Mouse (Mus musculus) retina, postnatal 7 days (tissue): ENCODE measurements around the gene Kcnmb4.
A peak's percentile ranks its signal among the peaks of the same experiment; 100 is the strongest.

Experiments
- DNase-seq: peaks from one replicate; pipeline ENCODE4 v3.0.0-alpha.2; 2012; ENCODE audit warnings: low read depth, low spot score

The Kcnmb4 gene

GRCm38 (mm10) chr10:116473759-116474549, at the start of gene Kcnmb4:
TSS of gene Kcnmb4 (minus strand) at chr10:116473878.
- DNase-seq = peak; percentile 55

GRCm38 (mm10) chr10:116519588-116519987, 45.9 kb upstream of the Kcnmb4 start:
- no peak for DNase-seq

GRCm38 (mm10) chr10:116515590-116515989, 41.9 kb upstream of the Kcnmb4 start:
- DNase-seq = no peak

- DNase-seq = no peak
Measured at GRCm38 (mm10) chr10:116515158-116515557, 41.5 kb upstream of the Kcnmb4 start.

- DNase-seq = no peak
Measured at GRCm38 (mm10) chr10:116513254-116513635, 39.6 kb upstream of the Kcnmb4 start.

GRCm38 (mm10) chr10:116512521-116513253, 39.0 kb upstream of the Kcnmb4 start:
- DNase-seq = no peak

- no peak for DNase-seq
Measured at GRCm38 (mm10) chr10:116505303-116506014, 31.8 kb upstream of the Kcnmb4 start.

GRCm38 (mm10) chr10:116492768-116493167, 19.1 kb upstream of the Kcnmb4 start:
- no peak for DNase-seq

- DNase-seq = no peak
Measured at GRCm38 (mm10) chr10:116486895-116487747, 13.4 kb upstream of the Kcnmb4 start.

GRCm38 (mm10) chr10:116481917-116482316, 8.2 kb upstream of the Kcnmb4 start:
- no peak for DNase-seq

GRCm38 (mm10) chr10:116480988-116481387, 7.3 kb upstream of the Kcnmb4 start:
- DNase-seq = no peak

- DNase-seq = no peak
Measured at GRCm38 (mm10) chr10:116476559-116476958, 2.9 kb upstream of the Kcnmb4 start.

GRCm38 (mm10) chr10:116475725-116476124, 2.0 kb upstream of the Kcnmb4 start:
- DNase-seq = no peak

- DNase-seq = peak; percentile 38
Measured at GRCm38 (mm10) chr10:116473071-116473758, 463 bp downstream of the Kcnmb4 start.

GRCm38 (mm10) chr10:116472579-116472978, 1.1 kb downstream of the Kcnmb4 start:
- no peak for DNase-seq

GRCm38 (mm10) chr10:116470306-116470925, 3.3 kb downstream of the Kcnmb4 start:
- DNase-seq = no peak

GRCm38 (mm10) chr10:116468094-116468493, 5.6 kb downstream of the Kcnmb4 start:
- DNase-seq = no peak

- no peak for DNase-seq
Measured at GRCm38 (mm10) chr10:116463753-116464345, 9.8 kb downstream of the Kcnmb4 start.

GRCm38 (mm10) chr10:116461443-116461842, 12.2 kb downstream of the Kcnmb4 start:
- no peak for DNase-seq

- no peak for DNase-seq
Measured at GRCm38 (mm10) chr10:116458786-116459185, 14.9 kb downstream of the Kcnmb4 start.
